Mouse (Mus musculus) 416B (cell line): ENCODE measurements around the gene Clint1.

Source experiments
- DNase-seq: peaks from one replicate; pipeline ENCODE4 v3.0.0; 2011; ENCODE audit warnings: low read depth

Clint1 gene

DNA sequence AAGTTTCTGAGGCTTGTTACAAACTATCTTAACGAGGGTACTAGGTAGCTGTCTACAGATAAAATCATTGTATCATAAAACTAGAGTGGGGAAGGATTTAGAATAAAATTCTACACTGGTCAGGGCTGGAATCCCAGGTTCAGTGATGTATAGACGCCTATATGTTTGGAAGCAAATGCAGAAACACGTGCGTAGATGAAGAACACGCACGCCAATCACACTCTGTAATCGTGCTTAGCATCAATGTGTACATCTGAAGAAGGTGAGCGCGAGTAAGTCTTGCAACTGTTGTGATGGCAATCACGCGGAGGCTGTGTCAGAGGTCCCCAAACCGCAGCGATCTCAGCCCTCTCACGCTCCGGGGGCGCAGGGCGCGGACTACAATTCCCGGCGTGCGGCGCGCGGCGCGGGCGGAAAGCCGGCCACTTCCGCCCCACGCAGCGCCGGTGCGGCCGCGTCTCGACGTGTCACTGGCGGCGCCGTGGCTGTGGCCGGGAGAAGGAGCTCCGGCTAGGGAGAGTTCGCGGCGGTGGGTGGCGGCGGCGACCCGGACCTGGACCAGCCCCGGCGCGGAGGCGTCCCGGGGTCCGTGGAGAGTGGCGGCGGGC lies at the start of gene Clint1:
Gene Clint1 (plus strand): TSS at position 536 of the 608 bp plus-strand sequence.
- DNase-seq, result peak; percentile 67

DNA sequence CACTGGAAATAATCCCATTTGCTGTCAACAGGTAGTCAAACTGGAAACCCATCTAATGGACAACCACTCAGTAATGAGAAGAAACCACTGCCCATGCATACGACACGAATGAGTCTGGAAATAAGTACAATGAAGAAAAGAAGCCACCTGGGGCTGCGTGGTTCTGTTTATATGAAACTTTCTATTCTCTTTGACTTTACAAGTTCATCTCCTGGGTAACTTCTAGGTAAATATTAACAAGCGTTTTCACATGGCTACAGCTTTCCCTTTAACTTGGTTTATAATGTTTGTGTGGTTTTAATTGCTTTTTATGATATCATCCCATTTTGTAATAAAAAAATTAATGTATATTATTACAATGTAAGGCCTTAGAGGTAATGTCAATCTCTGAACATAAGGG lies 47.8 kb upstream of the Clint1 start:
- no peak for DNase-seq

DNA sequence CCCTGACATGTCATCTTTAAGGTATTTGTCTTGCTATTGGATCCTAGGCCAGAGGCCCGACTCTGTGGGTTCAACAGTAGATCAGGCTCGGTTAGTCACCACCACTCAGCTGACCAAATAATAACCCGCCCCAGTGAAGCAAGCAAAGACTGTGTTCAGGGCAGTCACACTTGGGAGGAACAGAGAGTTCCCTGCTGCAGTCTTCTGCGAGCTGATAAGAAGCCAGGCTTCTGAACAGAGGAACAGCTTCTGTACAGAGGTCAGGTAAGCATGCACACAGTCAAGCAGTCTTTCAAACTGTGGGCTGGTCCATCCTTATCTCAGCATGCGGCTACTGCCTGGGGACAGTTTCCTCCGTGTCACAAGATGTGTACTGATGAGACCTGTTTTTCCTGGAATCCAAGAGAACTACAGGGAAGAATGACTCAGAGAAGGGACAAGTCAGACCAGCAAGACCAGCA lies 46.5 kb upstream of the Clint1 start:
- peak; percentile 64 for DNase-seq

DNA sequence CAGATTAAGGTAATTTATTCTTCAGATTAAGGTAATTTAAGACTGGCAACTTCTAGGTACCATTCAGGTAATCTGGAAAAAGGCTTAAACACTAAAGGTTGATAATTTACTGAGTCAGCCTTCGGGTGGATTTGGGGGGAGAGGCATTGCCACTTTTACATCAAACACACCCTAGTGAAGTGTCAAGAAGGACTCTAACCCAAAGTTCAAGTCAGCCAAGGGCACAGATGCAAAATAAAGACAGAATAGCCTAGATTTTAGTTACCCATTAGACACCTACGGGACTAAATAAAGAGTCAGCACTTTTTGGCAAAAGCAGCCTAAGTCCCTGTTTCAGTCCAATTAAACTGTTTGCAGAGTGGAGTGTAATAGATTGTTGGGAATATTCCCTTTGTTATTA lies 46.0 kb upstream of the Clint1 start:
- no peak for DNase-seq

DNA sequence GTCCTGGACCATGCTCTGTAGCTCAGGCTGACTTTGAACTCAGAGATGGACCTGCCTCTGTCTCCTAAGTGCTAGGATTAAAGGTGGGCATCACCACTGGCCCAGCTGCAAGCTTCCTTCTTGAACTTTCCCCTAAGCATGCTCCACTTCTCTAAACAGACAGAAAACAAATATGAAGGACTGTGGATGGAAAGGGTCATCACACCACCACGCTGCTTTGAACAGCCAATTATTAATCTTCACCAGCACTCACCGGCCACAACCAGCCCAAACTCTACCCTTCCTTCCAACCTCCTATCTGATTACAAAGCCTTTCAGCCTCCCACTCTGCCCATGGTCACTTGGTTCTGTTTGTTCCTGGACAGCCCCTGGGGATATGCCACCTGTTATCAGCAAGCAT lies 45.6 kb upstream of the Clint1 start:
- DNase-seq, result no peak

DNA sequence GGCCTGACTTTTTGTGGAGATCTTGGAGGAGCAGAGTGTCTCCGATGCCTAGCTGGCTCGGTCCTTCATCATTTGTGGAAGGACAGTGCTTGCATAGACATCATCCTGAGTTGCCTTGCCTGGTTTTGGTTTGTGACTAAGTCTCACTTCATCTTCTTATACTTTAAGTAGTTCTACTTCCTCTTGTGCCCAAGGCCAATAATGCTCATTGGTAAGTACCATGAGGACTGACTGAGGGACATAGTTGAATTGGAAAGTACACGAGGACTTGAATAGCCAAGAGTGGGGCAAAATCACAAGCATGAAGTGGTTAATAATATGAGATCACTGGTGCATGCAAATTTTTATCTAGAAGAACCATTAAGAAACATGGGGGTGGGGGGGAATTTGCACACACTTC lies 45.0 kb upstream of the Clint1 start:
- peak; percentile 11 for DNase-seq

DNA sequence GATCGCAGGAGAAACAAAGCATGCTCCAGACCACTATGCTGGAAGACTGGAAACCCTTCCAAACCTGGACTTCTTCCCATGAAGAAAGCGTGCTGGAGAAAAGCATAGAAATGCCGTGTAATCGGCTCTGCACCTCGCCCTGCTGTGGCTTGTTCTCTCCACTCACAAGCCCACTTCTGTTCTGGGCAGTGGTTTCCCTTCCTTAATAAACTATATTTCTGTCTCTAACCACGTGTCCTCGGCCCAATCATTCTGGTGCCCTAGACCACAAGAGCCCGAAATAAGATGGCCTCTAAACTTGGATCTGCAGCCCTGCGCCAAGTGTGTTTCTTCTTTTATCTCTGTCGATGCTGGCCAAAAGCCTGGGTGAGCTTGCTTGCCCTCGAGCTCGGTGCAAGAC lies 44.0 kb upstream of the Clint1 start:
- no peak for DNase-seq

DNA sequence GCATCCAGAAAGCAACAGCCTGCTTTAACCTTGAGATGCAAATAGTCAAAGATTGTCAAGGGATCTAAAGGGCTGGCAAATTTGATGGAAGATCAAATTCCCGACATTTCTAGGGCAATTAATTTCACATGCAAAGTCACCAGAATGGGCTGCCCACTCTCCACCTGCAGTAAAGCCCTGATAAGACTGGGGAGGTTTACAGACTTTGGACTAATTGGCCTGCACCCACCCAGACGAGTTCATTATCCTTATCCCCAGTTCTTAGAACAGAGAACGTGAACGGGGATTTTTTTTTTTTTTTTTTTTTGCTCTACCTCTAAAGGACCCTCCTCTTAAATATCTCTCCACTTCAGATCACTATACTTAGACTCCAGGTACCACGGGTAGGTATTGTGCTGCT lies 42.4 kb upstream of the Clint1 start:
- DNase-seq, result no peak

DNA sequence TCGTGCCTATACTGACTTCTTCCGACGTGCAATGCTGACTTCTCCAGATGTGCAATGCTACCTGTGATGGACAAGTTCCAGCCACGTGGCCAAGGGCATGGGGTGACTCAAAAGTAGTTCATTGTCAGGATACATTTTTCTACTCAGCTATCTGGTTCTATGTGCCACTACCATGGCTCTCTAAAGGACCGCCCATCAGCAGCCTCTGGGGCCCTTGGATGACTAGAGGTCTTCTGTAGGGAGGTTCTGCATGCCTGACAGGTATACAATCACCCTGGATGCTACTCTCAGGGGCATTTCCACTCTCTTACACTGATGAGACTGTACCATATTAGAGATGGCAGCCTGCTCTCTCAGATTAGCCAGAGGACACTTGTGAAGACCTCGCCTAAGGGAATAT lies 41.8 kb upstream of the Clint1 start:
- no peak for DNase-seq

DNA sequence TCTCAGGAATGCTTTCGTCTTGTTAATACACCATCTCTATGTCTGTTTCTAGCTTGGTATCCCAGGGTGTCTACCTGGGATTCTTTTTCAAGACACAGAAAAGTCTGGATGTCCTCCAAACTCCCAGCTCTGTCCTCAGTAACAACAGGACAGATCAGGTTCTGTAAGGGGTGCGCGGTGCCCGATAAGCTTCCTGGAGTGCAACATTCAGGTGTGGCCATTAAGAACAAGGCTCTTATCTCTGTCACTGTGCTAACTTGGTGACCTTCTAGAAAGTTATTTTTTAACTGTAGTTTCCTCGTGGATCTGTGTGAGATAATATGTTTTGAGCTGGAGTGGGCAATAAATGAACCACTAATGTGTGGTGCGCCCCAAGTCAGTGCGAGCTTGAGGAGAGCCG lies 41.0 kb upstream of the Clint1 start:
- no peak for DNase-seq

DNA sequence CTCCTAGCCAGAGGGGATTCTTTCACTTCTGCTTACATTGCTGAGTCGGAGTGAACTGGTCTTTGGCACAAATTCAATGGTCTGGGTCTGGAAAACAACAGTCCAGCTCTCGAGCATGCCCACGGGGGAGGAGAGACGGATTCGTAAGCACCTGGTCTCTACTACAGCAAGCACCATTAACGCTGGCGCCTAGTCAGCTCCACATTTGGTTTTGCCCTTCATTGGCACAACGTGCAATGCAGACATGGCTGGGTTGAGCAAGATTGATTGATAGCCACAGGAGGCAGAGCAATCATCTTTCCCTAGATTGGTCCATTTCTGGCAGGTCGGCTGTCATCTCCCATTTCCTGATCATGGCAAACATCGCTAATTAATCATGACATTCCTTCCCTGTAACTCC lies 36.2 kb upstream of the Clint1 start:
- no peak for DNase-seq

DNA sequence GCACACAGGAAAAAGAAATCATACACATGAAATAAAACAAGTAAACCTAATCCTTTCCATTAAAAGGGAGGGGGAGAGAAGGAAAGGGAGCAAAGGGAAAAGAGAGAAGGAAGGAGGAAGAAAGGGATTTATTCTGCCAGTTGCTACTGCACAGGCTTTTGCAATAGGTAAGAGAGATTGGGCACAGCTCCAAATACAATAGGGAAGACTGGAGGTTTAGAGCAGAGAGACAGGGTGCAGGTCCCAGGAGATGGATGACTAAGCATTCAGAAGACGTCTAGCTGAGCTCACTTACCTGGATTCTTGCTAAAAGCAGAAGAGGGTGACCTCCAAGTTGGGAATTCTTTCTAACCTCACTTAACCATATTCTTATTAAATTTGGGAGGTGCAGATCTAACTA lies 35.1 kb upstream of the Clint1 start:
- no peak for DNase-seq

DNA sequence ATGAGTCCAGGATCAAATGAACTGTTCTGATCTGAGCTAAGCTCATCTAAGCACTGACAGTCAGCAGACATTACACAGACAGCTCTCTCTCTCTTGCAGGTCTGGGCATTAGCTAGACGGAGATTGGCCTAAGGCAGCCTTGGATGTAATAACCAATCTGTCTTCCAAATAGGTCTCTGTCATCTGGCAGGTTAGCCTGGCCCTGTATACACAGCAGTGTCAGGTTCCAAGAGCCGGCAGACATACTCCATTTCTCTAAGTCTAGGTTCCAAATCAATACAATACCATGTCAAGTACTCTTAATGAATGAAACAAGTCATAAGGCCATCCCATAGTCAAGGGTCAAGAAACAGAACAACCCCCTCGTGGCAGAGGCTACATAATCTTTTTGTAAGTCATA lies 33.9 kb upstream of the Clint1 start:
- DNase-seq, result no peak

DNA sequence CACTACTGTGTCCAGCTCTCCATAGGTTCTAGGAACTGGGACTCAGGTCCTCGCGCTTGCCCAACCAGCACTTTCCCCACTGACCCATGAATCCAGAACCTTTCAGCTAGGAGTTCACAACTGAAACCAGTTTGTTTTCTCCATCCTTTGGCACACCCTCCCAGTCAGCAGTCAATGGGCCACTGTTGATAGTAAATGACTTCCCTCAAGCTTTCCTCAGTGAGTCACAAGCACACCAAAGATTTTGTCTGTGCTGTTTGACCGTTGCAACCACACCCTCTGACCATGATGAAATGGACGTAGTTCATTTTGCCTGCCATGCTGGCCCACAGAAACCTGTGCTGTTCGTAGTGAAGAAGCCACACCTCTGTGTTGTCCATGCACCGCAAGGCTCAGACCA lies 30.9 kb upstream of the Clint1 start:
- DNase-seq, result peak; percentile 40

DNA sequence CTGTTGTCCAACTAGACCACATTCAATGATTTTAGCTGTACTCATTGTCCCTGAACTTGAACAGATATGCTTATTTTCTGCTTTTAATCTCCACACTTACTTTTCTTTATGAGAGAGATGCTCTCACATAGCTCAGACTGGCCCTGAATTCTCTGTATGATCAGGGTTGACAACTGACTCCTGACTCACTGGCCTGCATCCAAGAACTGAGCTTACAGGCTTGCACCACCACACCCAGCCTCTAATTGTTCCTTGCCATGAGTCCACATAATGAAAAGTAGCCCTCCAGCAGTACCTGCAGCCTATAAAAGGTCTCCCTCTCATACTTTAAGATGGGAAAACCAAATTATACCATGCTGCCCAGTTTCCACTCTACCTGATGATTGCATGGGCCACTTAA lies 21.7 kb upstream of the Clint1 start:
- no peak for DNase-seq

DNA sequence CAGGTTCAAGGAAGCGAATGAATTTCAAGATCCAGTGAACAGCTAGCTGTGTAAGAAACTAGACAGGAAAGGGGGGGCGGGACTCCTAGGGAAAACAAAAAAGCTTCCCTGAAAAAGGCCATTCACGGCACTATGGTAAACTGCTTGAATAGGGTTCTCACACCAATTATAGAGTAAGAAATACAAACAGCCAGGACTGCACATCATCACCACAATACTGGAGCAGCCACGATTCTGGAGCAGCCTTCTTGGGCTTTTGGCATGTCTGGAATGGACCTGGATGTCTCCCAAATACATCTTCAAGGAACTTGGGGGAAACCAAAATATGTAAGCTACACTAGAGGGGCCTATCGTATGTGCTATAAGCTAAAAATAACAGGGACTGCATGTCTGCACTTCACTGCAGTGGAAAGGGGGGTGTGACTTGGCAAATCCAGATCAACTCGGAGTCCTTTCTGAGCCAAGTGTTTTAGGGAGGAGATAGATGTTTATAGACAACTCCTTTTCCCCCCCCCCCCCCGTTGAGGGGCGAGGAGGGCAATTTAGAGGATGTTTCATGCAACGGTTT lies 21.0 kb upstream of the Clint1 start:
- DNase-seq, result no peak

DNA sequence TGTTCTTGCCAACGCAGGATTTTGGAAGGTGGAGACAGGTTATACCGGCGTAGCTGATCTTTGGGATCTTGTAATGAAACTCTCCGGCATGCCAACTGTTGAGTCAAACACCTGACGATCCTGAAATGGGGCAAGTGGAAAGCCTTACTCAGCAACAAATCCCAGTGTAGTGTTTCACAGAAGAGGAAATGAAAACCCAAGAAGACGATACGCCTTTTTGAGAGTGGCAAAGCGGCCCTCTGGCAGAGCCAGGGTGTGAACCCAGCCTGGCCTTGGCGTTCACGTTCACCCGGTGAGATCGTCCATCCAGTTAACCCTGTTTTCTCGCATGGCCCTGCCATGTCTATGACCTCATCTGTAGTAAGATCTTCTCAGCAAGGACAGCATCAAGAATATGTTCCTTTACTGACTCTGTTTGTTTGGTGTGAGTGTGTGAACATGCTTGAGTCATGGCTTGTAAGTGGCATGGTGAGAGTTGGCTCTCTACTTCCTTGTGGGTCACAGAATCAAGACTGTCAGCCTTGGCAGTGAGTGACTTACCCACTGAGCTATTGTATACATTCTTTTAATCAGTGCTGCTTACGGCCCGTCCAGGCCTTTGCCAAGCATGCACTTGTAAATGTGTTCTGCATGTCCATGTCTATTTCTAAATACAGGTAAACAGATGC lies 20.2 kb upstream of the Clint1 start:
- no peak for DNase-seq

DNA sequence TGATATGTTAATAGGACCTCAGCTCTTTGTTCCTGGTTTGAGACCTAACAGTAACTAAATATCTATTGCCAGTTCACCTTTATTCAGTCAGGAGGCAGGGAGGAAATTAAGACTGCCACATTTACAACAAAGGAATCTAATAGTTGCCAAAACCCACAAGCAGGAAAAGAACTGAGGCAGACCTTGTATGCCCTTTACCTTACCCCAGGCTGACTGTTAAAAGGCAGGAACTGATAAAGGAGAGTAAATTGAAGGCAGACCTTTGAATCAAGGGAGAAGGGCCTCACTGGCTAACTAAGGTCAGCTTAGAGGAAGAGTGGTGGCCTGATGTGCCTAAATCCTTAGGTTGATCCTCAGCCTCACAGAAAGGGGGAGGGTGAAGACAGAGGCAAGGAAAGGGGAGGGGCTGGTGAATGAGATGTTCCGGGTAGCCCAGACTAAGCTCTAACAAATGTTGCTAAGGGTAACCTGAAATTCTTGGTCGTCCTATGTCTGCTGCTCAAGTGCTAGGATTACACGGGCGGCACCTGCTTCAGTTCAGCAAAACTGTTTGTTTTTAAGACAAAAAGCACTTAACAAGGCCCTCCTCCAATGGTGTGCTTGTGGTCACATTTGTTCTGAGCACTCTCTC lies 16.1 kb upstream of the Clint1 start:
- no peak for DNase-seq

DNA sequence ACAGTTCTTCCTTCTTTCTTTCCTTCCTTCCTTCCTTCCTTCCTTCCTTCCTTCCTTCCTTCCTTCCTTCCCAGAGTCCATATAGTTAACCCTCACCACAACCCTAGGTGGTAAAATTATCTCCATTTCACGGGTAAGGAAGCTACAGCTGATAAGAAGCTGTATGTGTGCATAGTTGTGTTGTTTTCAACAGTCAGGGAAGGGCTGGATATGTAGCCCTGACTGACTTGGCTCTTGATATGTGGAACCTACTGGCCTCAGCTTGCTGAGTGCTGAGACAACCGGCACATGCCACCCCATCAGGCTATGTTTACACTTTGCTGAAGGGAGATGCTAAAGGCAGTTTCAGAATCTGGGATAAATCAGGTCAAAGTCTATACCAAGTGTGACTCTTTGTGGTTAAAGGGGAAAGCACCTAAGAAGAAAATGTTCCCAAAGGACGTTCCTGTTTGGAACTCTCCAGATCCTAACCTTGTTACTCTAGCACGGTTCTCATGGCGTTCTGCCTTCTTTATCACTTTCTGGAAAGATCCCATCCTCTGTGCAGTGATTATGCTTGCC lies 14.5 kb upstream of the Clint1 start:
- DNase-seq, result no peak

DNA sequence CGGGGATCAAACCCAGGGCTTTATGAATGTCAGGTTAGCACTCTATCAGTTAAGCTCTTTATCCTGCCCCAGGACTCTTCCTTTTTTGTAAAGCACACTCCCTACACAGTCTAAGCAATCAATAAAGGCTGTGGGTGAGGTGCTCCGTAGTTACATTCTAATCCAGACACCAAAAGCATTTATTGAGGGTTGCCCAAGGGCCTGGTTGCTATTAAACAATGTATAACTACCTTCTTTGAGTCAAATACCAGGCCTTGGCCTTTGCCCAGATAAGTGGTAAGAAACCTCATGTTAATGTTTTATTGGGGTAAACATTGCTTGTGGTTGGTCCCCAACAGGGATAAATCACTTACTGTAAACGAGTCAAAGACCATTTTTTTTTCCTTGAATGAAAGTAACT lies 13.4 kb upstream of the Clint1 start:
- no peak for DNase-seq

DNA sequence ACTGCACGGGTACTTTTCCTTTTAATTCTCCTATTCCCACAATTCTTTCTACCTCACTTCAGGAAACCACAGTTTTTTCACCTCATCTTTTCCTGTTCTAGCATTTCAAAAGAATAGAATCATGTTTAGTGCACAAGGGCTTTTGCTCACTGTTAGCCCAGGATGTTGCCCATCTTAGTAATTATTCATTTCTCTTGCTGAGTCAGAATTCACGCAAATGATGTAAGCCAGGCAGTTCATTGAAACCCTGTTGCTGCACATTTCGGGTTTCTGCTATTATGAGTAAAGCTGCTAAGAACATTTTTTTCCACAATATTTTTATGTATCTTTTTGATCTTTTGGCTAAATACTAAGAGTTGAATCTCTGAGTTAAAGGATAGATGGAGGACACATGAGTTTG lies 11.5 kb upstream of the Clint1 start:
- DNase-seq, result no peak

DNA sequence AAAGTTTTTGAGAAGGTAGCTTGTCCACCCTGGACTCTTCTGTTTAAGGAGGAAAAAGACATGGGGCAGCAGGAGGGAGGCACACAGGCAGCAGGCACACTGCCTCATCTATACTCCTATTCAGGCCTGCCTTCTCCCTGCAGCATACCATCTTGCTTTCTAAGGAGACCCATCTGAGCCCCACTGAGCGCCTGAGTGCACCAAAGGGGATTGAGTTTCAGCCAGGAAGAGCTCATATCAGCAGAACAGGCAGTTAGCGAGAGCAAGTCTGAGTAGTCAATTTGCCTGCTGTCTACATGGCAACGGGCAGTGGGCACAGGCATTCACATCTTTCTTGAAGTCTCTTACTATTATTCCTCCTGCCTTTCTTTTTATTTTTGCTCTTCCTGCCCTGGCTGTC lies 5.8 kb upstream of the Clint1 start:
- no peak for DNase-seq

DNA sequence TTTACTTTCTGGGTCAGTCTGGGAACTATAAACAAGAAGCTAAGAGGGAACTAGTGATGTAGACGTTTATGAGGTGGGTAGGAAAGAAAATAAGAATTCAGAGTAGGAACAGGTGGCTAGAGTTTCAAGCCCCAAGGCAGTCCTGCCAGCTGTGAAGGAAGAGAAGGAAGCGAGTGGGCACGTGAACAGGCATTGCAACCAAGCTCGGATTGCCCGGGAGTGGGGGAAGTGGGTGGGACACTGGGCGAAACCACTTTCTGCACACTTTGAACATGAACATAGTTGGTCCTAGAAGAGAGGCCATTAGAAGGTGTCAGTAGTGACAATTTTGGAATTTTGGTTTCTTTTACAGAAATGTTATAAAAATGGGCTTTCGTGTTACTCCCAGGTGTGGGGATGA lies 4.3 kb upstream of the Clint1 start:
- DNase-seq, result peak; percentile 52
